Mouse (Mus musculus) lung, postnatal 0 days (tissue): ENCODE measurements around the gene Pdha1. TPM values are rescaled to one million over a fixed set of nuclear protein-coding genes. Genes with fewer than 3 reads are reported as not detected.

Experiments used
- ATAC-seq: fragments of 200-750 bp; cut with Nextera tagmentation; 2 replicates; pipeline ENCODE4 v1.8.0; 2017; ENCODE audit warnings: moderate library complexity
- DNase-seq: peaks from one replicate; pipeline ENCODE4 v3.0.0-alpha.2; 2016; ENCODE audit warnings: low spot score
- H3K27ac ChIP-seq: fragments of 300-500 bp; sonication (generic); 2 replicates; pipeline ENCODE4 v1.5.1; 2014; ENCODE audit warnings: antibody characterized with exemption, mild to moderate bottlenecking, low read length, mixed read lengths
- H3K27me3 ChIP-seq: fragments of 300-500 bp; sonication (generic); replicated peaks from 2 replicates; pipeline ENCODE4 v1.6.1; 2014; ENCODE audit warnings: low read length, mixed read lengths; ENCODE audit not compliant: insufficient read depth
- H3K36me3 ChIP-seq: fragments of 300-500 bp; sonication (generic); 2 replicates; pipeline ENCODE4 v1.6.1; 2014; ENCODE audit warnings: low read length, mixed read lengths; ENCODE audit not compliant: insufficient read depth
- H3K4me1 ChIP-seq: fragments of 300-500 bp; sonication (generic); 2 replicates; pipeline ENCODE4 v1.6.1; 2014; ENCODE audit warnings: antibody characterized with exemption, low read depth, low read length, mixed read lengths; ENCODE audit not compliant: insufficient read depth
- H3K4me2 ChIP-seq: fragments of 300-500 bp; sonication (generic); replicated peaks from 2 replicates; pipeline ENCODE4 v1.6.1; 2014; ENCODE audit warnings: low read depth, mild to moderate bottlenecking, low read length, moderate library complexity, mixed read lengths
- H3K4me3 ChIP-seq: fragments of 300-500 bp; sonication (generic); 2 replicates; pipeline ENCODE4 v1.5.1; 2014; ENCODE audit warnings: low read depth, low read length
- H3K9ac ChIP-seq: fragments of 300-500 bp; sonication (generic); replicated peaks from 2 replicates; pipeline ENCODE4 v1.6.1; 2014; ENCODE audit warnings: low read depth, mild to moderate bottlenecking
- H3K9me3 ChIP-seq: fragments of 300-500 bp; sonication (generic); 2 replicates; pipeline ENCODE4 v1.6.1; 2016; ENCODE audit warnings: low read length, mixed read lengths
- CTCF ChIP-seq: IDR thresholded peaks from 2 replicates; pipeline ENCODE4 v1.5.1; 2016; ENCODE audit warnings: antibody characterized with exemption, mild to moderate bottlenecking
- EP300 ChIP-seq: IDR thresholded peaks from 2 replicates; pipeline ENCODE4 v1.6.1; 2016; ENCODE audit warnings: antibody characterized with exemption, mild to moderate bottlenecking, control low read depth
- WGBS: fragments of 180-500 bp; shearing (Covaris S2); extraction: QIAGEN DNeasy Blood & Tissue Kit; methylation state at CpG from one replicate; pipeline ENCODE4 v1.1.7; 2014; 5-methylcytosine and 5-hydroxymethylcytosine counted together
- polyA plus RNA-seq: library from polyadenylated mRNA; unstranded; fragments of >200 nt; fragmentation: Nextera tagmentation; extraction: Ambion mirVana; gene quantifications from 2 replicates; pipeline ENCODE4 v1.2.1, GENCODE M21; 2015

The Pdha1 gene
- polyA plus RNA-seq, 1 experiment from 2014 or later, result 96.0 TPM

GRCm38 (mm10) chrX:160134136-160134843, 3.9 kb downstream of the Pdha1 start:
- H3K4me1 ChIP-seq, result peaks cover 2% of the 10 kb centered on the region; the same call in 1 of the 2 replicates
- H3K4me3 ChIP-seq, result no peak overlapping the region
- no peak for TF ChIP-seq CTCF
- TF ChIP-seq EP300, result no peak
- H3K9ac ChIP-seq, result no peak overlapping the region
- H3K27ac ChIP-seq, result no peak overlapping the region
- no peaks in the 10 kb centered on the region for H3K27me3 ChIP-seq
- H3K4me2 ChIP-seq, result no peak overlapping the region
- H3K9me3 ChIP-seq, result no peaks in the 10 kb centered on the region
- no peak for DNase-seq
- ATAC-seq, result no peak
- 67% methylated on average over 11 of the region's 11 CpGs for WGBS
- H3K36me3 ChIP-seq, result no peaks in the 10 kb centered on the region

DNA sequence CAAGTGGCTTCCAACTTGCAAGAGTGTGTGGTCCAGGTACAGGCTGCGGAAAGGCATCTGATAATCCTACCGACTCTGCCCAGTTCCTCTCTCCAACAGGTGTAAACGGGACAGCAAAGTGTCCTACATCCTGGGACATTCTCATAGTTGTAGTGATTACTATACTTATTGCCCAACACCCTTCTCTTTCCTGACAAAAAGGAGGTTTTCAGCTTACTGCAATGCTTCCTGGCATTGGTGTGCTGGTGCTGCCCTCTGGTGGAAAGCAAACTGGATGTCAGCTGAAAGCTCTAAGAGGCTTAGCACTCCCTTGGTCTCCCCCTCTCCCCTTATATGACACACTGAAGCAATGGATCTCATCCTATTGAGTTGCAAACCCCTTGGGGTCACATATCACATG, 21.6 kb downstream of the Pdha1 start:
- peak; percentile 60 for ATAC-seq
- peak; percentile 67 for DNase-seq
- Histone ChIP-seq H3K9me3 (no peaks in the 10 kb centered on the region), H3K4me2 (no peak overlapping the region), H3K27me3 (no peaks in the 10 kb centered on the region), H3K27ac (no peak overlapping the region), H3K4me3 (no peak overlapping the region), H3K36me3 (no peaks in the 10 kb centered on the region), H3K9ac (no peak overlapping the region), H3K4me1 (no peaks in the 10 kb centered on the region)
- TF ChIP-seq CTCF (peak; percentile 81), EP300 (no peak)
- 66% methylated on average over 3 of the region's 3 CpGs for WGBS

DNA sequence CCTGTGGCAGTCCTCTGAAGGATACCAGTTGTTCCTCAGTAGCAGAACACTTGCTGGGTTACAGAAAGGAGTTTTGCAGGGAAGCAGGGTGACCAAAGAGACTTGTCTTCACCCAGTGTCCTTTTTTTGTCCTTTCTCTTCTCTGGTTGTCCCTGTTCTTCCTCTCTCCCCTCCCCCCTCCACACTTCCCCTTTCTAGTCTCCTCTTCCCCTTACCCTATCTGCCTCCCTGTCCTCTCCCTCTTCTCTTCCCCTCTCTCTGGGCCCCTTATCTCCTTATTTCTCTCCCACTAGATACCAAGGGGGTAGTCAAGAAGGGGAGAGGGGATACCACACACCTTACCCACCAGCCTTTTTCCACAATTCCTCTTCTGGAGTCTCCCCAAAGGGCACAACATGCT, 22.1 kb downstream of the Pdha1 start:
- Histone ChIP-seq H3K9me3 (no peaks in the 10 kb centered on the region), H3K9ac (no peak overlapping the region), H3K36me3 (no peaks in the 10 kb centered on the region), H3K27ac (no peak overlapping the region), H3K4me1 (no peaks in the 10 kb centered on the region), H3K27me3 (no peaks in the 10 kb centered on the region), H3K4me3 (no peak overlapping the region), H3K4me2 (no peak overlapping the region)
- TF ChIP-seq EP300 (no peak), CTCF (no peak)
- ATAC-seq, result no peak
- peak; percentile 6 for DNase-seq

DNA sequence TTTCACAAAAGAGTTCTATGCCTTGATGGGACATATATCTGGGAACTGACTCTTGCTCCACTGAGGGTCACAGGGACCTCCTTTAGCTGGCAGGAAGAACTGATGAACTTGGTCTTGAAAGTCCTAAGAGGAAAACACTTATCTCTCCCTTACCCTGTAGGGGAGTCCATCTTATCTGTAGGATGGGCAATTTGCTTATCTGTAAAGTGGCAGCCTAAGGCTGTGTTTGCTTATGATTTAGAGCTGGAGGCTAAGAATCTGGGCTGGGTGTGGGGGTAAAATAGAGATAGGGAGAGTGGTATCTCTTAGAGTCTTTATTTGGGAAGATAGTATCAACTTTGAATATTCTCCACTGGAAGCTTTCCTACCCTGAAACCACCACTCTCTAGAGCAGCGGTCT, 24.4 kb downstream of the Pdha1 start:
- Histone ChIP-seq H3K9me3 (no peaks in the 10 kb centered on the region), H3K9ac (no peak overlapping the region), H3K4me3 (no peak overlapping the region), H3K4me2 (no peak overlapping the region), H3K27me3 (no peaks in the 10 kb centered on the region), H3K36me3 (no peaks in the 10 kb centered on the region), H3K4me1 (no peaks in the 10 kb centered on the region), H3K27ac (no peak overlapping the region)
- no peak for ATAC-seq
- no peak for DNase-seq
- WGBS, result 90% methylated on average over 1 of the region's 1 CpGs
- TF ChIP-seq EP300 (no peak), CTCF (no peak)

GRCm38 (mm10) chrX:160107817-160108216, 30.4 kb downstream of the Pdha1 start:
- no peak overlapping the region for H3K27ac ChIP-seq
- no peak overlapping the region for H3K4me3 ChIP-seq
- WGBS, result 40% methylated on average over 4 of the region's 4 CpGs
- H3K9ac ChIP-seq, result no peak overlapping the region
- no peaks in the 10 kb centered on the region for H3K9me3 ChIP-seq
- no peak for DNase-seq
- no peak overlapping the region for H3K4me2 ChIP-seq
- no peak for ATAC-seq
- H3K4me1 ChIP-seq, result no peaks in the 10 kb centered on the region
- no peaks in the 10 kb centered on the region for H3K36me3 ChIP-seq
- TF ChIP-seq EP300 (no peak), CTCF (no peak)
- no peaks in the 10 kb centered on the region for H3K27me3 ChIP-seq

DNA sequence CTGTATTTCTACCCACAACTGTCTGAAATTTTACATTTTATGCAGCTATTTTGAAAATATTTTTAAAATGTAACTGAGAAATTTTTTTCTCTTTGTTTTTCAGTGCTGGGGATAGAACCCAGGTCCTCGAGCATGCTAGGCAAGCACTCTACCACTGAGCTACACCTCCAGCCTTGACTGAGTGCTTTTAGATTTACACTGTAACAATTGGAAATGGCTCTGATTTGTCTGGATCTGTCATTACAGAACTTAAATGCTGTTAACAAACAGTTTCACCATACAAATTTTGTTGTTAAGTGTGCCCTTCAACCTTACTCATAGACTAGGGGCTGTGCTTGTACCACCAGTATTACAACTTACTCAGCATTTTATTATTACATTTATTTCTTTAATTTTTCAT, 46.2 kb downstream of the Pdha1 start:
- WGBS, result 70% methylated on average over 1 of the region's 1 CpGs
- H3K4me2 ChIP-seq, result no peak overlapping the region
- no peak overlapping the region for H3K4me3 ChIP-seq
- no peaks in the 10 kb centered on the region for H3K9me3 ChIP-seq
- no peaks in the 10 kb centered on the region for H3K36me3 ChIP-seq
- H3K4me1 ChIP-seq, result no peaks in the 10 kb centered on the region
- H3K27me3 ChIP-seq, result no peaks in the 10 kb centered on the region
- DNase-seq, result no peak
- no peak for ATAC-seq
- no peak overlapping the region for H3K27ac ChIP-seq
- no peak overlapping the region for H3K9ac ChIP-seq
- TF ChIP-seq EP300 (no peak), CTCF (no peak)

Other genes with a start within 250 kb of the Pdha1 start
- 1.0 and 1.4 TPM in 2 replicates for gene Map3k15, start 150.0 kb downstream of the Pdha1 start, polyA plus RNA-seq